Mouse (Mus musculus): ENCODE results near the gene Rasa2. TPM values are rescaled to one million over a fixed set of nuclear protein-coding genes. Genes with fewer than 3 reads are reported as not detected.
A peak's percentile ranks its signal among the peaks of the same experiment; 100 is the strongest.

The Rasa2 gene
- total and polyA plus RNA-seq, 2 experiments from 2014 or later = 14.0 to 23.2 TPM

- H3K4me3 ChIP-seq (ENCODE audit: low read depth, low read length) = no peak overlapping the region
- H3K9ac ChIP-seq = no peak overlapping the region
- 88% methylated on average over 4 of the region's 4 CpGs for WGBS
- H3K27me3 ChIP-seq (ENCODE audit: insufficient read depth, low read length) = no peaks in the 10 kb centered on the region
- H3K4me1 ChIP-seq (ENCODE audit: insufficient read depth) = no peaks in the 10 kb centered on the region
- ATAC-seq (no peak), DNase-seq (no peak)
- H3K4me2 ChIP-seq (ENCODE audit: low read depth) = no peak overlapping the region
- no peaks in the 10 kb centered on the region for H3K9me3 ChIP-seq (ENCODE audit: low read length)
- H3K36me3 ChIP-seq (ENCODE audit: insufficient read depth) = no peaks in the 10 kb centered on the region
- TF ChIP-seq CTCF (IDR thresholded peaks at IDR 0.05; ENCODE audit: low read depth) = no peak
- no peak overlapping the region for H3K27ac ChIP-seq (ENCODE audit: low read depth, low read length)
These were observed 12.8 kb downstream of the Rasa2 start for GRCm38 (mm10) chr9:96618448-96619176.

GRCm38 (mm10) chr9:96612297-96612696 is 19.1 kb downstream of the Rasa2 start:
- H3K4me2 ChIP-seq (ENCODE audit: low read depth) = no peak overlapping the region
- no peaks in the 10 kb centered on the region for H3K4me1 ChIP-seq (ENCODE audit: insufficient read depth)
- DNase-seq (no peak), ATAC-seq (no peak)
- H3K4me3 ChIP-seq (ENCODE audit: low read depth, low read length) = no peak overlapping the region
- no peak overlapping the region for H3K9ac ChIP-seq
- TF ChIP-seq CTCF (IDR thresholded peaks at IDR 0.05; ENCODE audit: low read depth) = no peak
- H3K27ac ChIP-seq (ENCODE audit: low read depth, low read length) = no peak overlapping the region
- no peaks in the 10 kb centered on the region for H3K27me3 ChIP-seq (ENCODE audit: insufficient read depth, low read length)
- H3K36me3 ChIP-seq (ENCODE audit: insufficient read depth) = peaks cover 15% of the 10 kb centered on the region
- 89% methylated on average over 3 of the region's 3 CpGs for WGBS
- H3K9me3 ChIP-seq (ENCODE audit: low read length) = peaks cover under 1% of the 10 kb centered on the region; the same call in 1 of the 2 replicates

GRCm38 (mm10) chr9:96611693-96612293 is 19.6 kb downstream of the Rasa2 start:
- ATAC-seq = no peak
- H3K27me3 ChIP-seq (ENCODE audit: insufficient read depth, low read length) = no peaks in the 10 kb centered on the region
- no peak overlapping the region for H3K27ac ChIP-seq (ENCODE audit: low read depth, low read length)
- no peak overlapping the region for H3K4me2 ChIP-seq (ENCODE audit: low read depth)
- peaks cover 20% of the 10 kb centered on the region for H3K36me3 ChIP-seq (ENCODE audit: insufficient read depth)
- peaks cover 6% of the 10 kb centered on the region; the same call in 1 of the 2 replicates for H3K9me3 ChIP-seq (ENCODE audit: low read length)
- no peak for TF ChIP-seq CTCF (IDR thresholded peaks at IDR 0.05; ENCODE audit: low read depth)
- H3K9ac ChIP-seq = no peak overlapping the region
- no peak overlapping the region for H3K4me3 ChIP-seq (ENCODE audit: low read depth, low read length)
- WGBS = 37% methylated on average over 8 of the region's 8 CpGs
- H3K4me1 ChIP-seq (ENCODE audit: insufficient read depth) = no peaks in the 10 kb centered on the region
- DNase-seq = no peak

- DNase-seq (no peak), ATAC-seq (no peak)
- H3K4me3 ChIP-seq (ENCODE audit: low read depth, low read length) = no peak overlapping the region
- H3K4me1 ChIP-seq (ENCODE audit: insufficient read depth) = no peaks in the 10 kb centered on the region
- WGBS = 91% methylated on average over 2 of the region's 2 CpGs
- no peak overlapping the region for H3K27ac ChIP-seq (ENCODE audit: low read depth, low read length)
- H3K9ac ChIP-seq = no peak overlapping the region
- H3K9me3 ChIP-seq (ENCODE audit: low read length) = peaks cover 10% of the 10 kb centered on the region; the same call in 1 of the 2 replicates
- no peaks in the 10 kb centered on the region for H3K27me3 ChIP-seq (ENCODE audit: insufficient read depth, low read length)
- no peak for TF ChIP-seq CTCF (IDR thresholded peaks at IDR 0.05; ENCODE audit: low read depth)
- no peak overlapping the region for H3K4me2 ChIP-seq (ENCODE audit: low read depth)
- H3K36me3 ChIP-seq (ENCODE audit: insufficient read depth) = peaks cover 22% of the 10 kb centered on the region
These were observed 20.6 kb downstream of the Rasa2 start for GRCm38 (mm10) chr9:96610813-96611212.

GRCm38 (mm10) chr9:96603416-96603815 is 28.0 kb downstream of the Rasa2 start:
- no peak for TF ChIP-seq CTCF (IDR thresholded peaks at IDR 0.05; ENCODE audit: low read depth)
- peaks cover 10% of the 10 kb centered on the region; the same call in 1 of the 2 replicates for H3K9me3 ChIP-seq (ENCODE audit: low read length)
- peaks cover 23% of the 10 kb centered on the region for H3K36me3 ChIP-seq (ENCODE audit: insufficient read depth)
- no peak overlapping the region for H3K4me2 ChIP-seq (ENCODE audit: low read depth)
- H3K4me3 ChIP-seq (ENCODE audit: low read depth, low read length) = no peak overlapping the region
- no peak overlapping the region for H3K27ac ChIP-seq (ENCODE audit: low read depth, low read length)
- WGBS = 23% methylated on average over 6 of the region's 6 CpGs
- DNase-seq (no peak), ATAC-seq (no peak)
- no peaks in the 10 kb centered on the region for H3K27me3 ChIP-seq (ENCODE audit: insufficient read depth, low read length)
- H3K9ac ChIP-seq = no peak overlapping the region
- H3K4me1 ChIP-seq (ENCODE audit: insufficient read depth) = no peaks in the 10 kb centered on the region

GRCm38 (mm10) chr9:96597899-96598298 is 33.5 kb downstream of the Rasa2 start:
- peak; percentile 12; the same call in 1 of the 2 replicates for TF ChIP-seq CTCF (IDR thresholded peaks at IDR 0.05; ENCODE audit: low read depth)
- H3K4me1 ChIP-seq (ENCODE audit: insufficient read depth) = no peaks in the 10 kb centered on the region
- 94% methylated on average over 1 of the region's 1 CpGs for WGBS
- peaks cover 13% of the 10 kb centered on the region for H3K36me3 ChIP-seq (ENCODE audit: insufficient read depth)
- H3K9me3 ChIP-seq (ENCODE audit: low read length) = no peaks in the 10 kb centered on the region
- ATAC-seq = no peak
- H3K9ac ChIP-seq = no peak overlapping the region
- no peak overlapping the region for H3K4me2 ChIP-seq (ENCODE audit: low read depth)
- H3K27ac ChIP-seq (ENCODE audit: low read depth, low read length) = no peak overlapping the region
- no peaks in the 10 kb centered on the region for H3K27me3 ChIP-seq (ENCODE audit: insufficient read depth, low read length)
- DNase-seq = no peak
- H3K4me3 ChIP-seq (ENCODE audit: low read depth, low read length) = no peak overlapping the region

Data from forebrain, postnatal 0 days (tissue).